Mouse (Mus musculus) gastrocnemius, postnatal 36 days (tissue): ENCODE measurements around the gene Nmnat2. TPM values are rescaled to one million over a fixed set of nuclear protein-coding genes. Genes with fewer than 3 reads are reported as not detected.

Experiments used
- DNase-seq, 2 experiments: peaks; one replicate each; pipeline ENCODE4 v3.0.0; 2022
- intact Hi-C: fragments of 180-260 bp; cut with DNase I; formaldehyde crosslinking; loops from one replicate; pipeline ENCODE4 v1.15.1; 2025
- total RNA-seq, 2 experiments: library from RNA; stranded (reverse); gene quantifications; 2 replicates each; pipeline ENCODE4 v1.2.3; 2021

Gene Nmnat2
- total RNA-seq, 2 experiments from 2014 or later, result 0.38 to 0.42 TPM

- intact Hi-C loops, result no loop called here
- no peak for DNase-seq
Observed at GRCm38 (mm10) chr1:152978700-152979099, 23.9 kb downstream of the Nmnat2 start.

GRCm38 (mm10) chr1:152983416-152983815, 28.6 kb downstream of the Nmnat2 start:
- intact Hi-C loops, result no loop called here
- no peak for DNase-seq

- DNase-seq, result no peak
- intact Hi-C loops, result loop anchor here (5.0 kb wide), 1 partner anchor 45 kb away; no protein-coding TSS in a partner anchor
Observed at GRCm38 (mm10) chr1:152986981-152987380, 32.2 kb downstream of the Nmnat2 start.

GRCm38 (mm10) chr1:152990067-152990466, 35.3 kb downstream of the Nmnat2 start:
- intact Hi-C loops, result no loop called here

GRCm38 (mm10) chr1:152992271-152993134, 37.7 kb downstream of the Nmnat2 start:
- intact Hi-C loops, result no loop called here
- no peak for DNase-seq

More at GRCm38 (mm10) chr1:152990067-152990466, 35.3 kb downstream of the Nmnat2 start:
- DNase-seq, result no peak

- intact Hi-C loops, result no loop called here
- DNase-seq, result no peak
Observed at GRCm38 (mm10) chr1:152993803-152994202, 39.0 kb downstream of the Nmnat2 start.

- no peak for DNase-seq
- intact Hi-C loops, result no loop called here
Observed at GRCm38 (mm10) chr1:152999983-153000382, 45.2 kb downstream of the Nmnat2 start.

GRCm38 (mm10) chr1:153000486-153001228, 45.9 kb downstream of the Nmnat2 start:
- no peak for DNase-seq
- intact Hi-C loops, result no loop called here

GRCm38 (mm10) chr1:153002295-153003050, 47.7 kb downstream of the Nmnat2 start:
- intact Hi-C loops, result no loop called here
- no peak for DNase-seq

GRCm38 (mm10) chr1:153004472-153004871, 49.7 kb downstream of the Nmnat2 start:
- intact Hi-C loops, result no loop called here
- no peak for DNase-seq

GRCm38 (mm10) chr1:153006054-153006453, 51.3 kb downstream of the Nmnat2 start:
- DNase-seq, result no peak
- intact Hi-C loops, result no loop called here

- peak in 1 of 2 experiments; percentile 18 for DNase-seq
- intact Hi-C loops, result no loop called here
Observed at GRCm38 (mm10) chr1:153006761-153007160, 52.0 kb downstream of the Nmnat2 start.

GRCm38 (mm10) chr1:153007292-153007691, 52.5 kb downstream of the Nmnat2 start:
- intact Hi-C loops, result no loop called here
- no peak for DNase-seq

- intact Hi-C loops, result no loop called here
- no peak for DNase-seq
Observed at GRCm38 (mm10) chr1:153007824-153008223, 53.0 kb downstream of the Nmnat2 start.

- intact Hi-C loops, result no loop called here
- no peak for DNase-seq
Observed at GRCm38 (mm10) chr1:153009338-153009737, 54.5 kb downstream of the Nmnat2 start.

GRCm38 (mm10) chr1:153010353-153011351, 55.9 kb downstream of the Nmnat2 start:
- intact Hi-C loops, result no loop called here

GRCm38 (mm10) chr1:153011544-153011943, 56.8 kb downstream of the Nmnat2 start:
- intact Hi-C loops, result no loop called here
- DNase-seq, result no peak

More at GRCm38 (mm10) chr1:153010353-153011351, 55.9 kb downstream of the Nmnat2 start:
- DNase-seq, result no peak

GRCm38 (mm10) chr1:153013541-153014288, 58.9 kb downstream of the Nmnat2 start:
- intact Hi-C loops, result no loop called here

More at GRCm38 (mm10) chr1:153013541-153014288, 58.9 kb downstream of the Nmnat2 start:
- DNase-seq, result no peak
